Mouse (Mus musculus) embryonic stem cell, embryonic (primary cell): ENCODE results near the gene Heatr6.

Experiments used
- CTCF ChIA-PET, 4 experiments: fragments of 300-600 bp in 2 of 4; fragments of 350-600 bp in 2 of 4; sonication (Branson Sonifier 250); formaldehyde crosslinking; loops; one replicate each; lab custom pipeline; 2022; ENCODE audit warnings: inconsistent platforms in 2 of 4; lab: Charles Lee
- POLR2A ChIA-PET, 4 experiments: fragments of 300-600 bp in 2 of 4; fragments of 350-600 bp in 2 of 4; sonication (Branson Sonifier 250); formaldehyde crosslinking; loops; one replicate each; lab custom pipeline; 2022; ENCODE audit warnings: antibody characterized with exemption in 4 of 4, inconsistent platforms in 1 of 4; lab: Charles Lee

Gene Heatr6

DNA sequence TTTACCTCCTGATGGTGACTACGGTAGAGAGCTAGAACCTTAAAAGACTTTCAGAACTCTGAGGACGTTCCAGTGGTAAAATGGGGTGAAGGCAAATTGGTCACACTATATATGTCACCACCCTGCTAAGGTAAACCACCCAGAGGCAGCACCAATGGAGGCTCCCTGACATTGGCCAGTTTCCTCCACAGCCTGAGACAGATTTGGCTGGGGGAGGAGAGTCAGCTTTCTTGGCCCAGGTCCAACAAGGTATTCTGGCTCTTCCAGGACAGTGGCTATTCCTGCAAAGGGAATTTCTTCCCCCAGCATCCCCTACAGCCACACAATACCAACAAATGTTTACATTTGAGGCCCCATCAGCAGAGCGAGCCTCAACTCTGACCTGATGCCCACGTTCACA lies 64.5 kb downstream of the Heatr6 start:
- ChIA-PET CTCF (interaction anchor here in 1 of 4 experiments (0.7 kb wide), 1 partner anchor 14 kb away, joined by 3 read pairs; no protein-coding TSS in a partner anchor), POLR2A (no interaction called here)

DNA sequence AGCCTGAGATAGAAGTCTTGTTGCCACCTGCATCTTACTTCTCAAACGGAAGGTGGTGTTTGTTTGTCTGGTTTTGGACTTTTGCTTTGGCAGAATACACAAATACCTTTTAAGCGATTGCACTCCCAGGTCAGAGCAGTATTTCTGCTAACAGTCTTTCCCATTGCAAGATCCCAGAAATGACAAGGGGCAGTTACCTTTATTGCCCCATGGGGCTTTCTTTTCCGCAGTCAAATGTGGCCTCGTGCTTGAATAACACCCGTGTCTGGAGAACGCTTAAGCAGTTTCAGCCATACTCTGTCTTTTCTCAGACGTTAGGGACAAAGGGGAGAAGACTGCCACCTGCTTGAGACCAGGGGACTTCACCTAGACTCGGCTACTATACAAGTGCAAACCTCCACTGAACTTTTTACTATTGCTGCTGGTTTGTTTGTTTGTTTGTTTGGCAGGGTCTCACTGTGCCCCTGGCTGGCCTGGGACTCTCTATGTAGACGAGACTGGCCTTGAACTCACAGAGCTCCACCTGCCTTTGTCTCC lies 65.2 kb downstream of the Heatr6 start:
- POLR2A ChIA-PET: interaction anchor here in 1 of 4 experiments (0.6 kb wide), 2 partner anchors 182 to 295 kb away, joined by 3 read pairs; no protein-coding TSS in a partner anchor
- CTCF ChIA-PET: interaction anchor here in 1 of 4 experiments (1.2 kb wide), 1 partner anchor 108 kb away, joined by 3 read pairs; no protein-coding TSS in a partner anchor

DNA sequence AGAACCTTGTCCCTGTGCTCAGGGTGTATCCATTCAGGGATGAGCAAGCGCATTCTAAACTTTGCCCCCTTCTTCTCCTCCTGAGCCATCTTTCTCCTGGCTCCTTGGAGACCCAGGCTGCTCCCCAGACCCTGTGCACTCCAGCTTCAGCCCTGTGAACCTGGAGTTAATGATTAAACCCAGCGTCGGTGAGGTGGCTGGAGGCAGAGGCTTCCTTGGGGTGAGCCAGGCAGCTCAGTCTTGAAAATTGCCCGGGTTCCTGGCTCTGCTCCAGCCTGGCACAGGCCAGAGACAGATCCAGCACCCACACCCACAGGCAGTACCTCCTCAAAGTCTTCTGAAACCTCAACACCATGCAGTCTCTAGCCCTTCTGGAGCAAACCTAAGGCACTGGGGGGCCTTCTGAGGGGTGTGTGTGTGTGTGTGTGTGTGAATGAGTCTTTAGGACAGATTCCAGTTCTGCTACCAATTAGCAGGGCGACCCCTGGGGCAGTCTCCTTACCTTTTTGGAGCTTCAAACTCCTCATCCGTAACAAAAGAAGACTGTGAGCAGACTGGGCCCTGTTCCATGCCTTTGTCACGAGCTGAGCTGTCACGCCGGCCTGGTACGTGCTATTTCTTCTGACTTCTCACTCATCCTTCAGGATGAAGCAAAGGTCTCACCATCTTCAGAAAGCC lies 66.4 kb downstream of the Heatr6 start:
- ChIA-PET POLR2A (interaction anchor here in 2 of 4 experiments (0.7 to 0.9 kb wide), 2 partner anchors 15 to 106 kb away, joined by 3 read pairs; no protein-coding TSS in a partner anchor), CTCF (interaction anchor here in 1 of 4 experiments (0.6 to 1.2 kb wide), 2 partner anchors 107 to 473 kb away, joined by 3 read pairs; no protein-coding TSS in a partner anchor)

DNA sequence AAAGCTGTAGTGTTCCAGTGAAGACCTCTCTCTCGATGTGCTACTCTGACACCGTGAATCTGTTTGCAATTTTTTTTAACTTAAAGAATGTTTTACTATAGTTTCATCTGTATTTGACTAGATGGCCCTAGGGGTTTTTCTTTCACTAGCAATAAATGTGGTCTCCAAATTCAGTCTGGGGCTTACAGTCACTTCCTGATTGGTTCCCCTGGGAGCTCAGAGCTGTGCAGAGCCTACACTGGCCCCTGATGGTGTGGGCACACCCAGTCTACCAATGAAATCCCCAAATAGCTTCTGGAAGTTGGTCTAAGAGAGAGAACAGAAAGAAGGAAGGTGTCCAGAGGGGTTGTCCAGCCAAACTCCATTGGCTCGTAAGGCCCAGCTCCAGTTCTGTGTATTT lies 72.6 kb downstream of the Heatr6 start:
- ChIA-PET POLR2A (interaction anchor here in 1 of 4 experiments (1.1 to 2.5 kb wide), 2 partner anchors 10 to 11 kb away, joined by 3 to 5 read pairs; no protein-coding TSS in a partner anchor), CTCF (interaction anchor here in 1 of 4 experiments (0.5 kb wide), 1 partner anchor 25 kb away, joined by 4 read pairs; no protein-coding TSS in a partner anchor)

DNA sequence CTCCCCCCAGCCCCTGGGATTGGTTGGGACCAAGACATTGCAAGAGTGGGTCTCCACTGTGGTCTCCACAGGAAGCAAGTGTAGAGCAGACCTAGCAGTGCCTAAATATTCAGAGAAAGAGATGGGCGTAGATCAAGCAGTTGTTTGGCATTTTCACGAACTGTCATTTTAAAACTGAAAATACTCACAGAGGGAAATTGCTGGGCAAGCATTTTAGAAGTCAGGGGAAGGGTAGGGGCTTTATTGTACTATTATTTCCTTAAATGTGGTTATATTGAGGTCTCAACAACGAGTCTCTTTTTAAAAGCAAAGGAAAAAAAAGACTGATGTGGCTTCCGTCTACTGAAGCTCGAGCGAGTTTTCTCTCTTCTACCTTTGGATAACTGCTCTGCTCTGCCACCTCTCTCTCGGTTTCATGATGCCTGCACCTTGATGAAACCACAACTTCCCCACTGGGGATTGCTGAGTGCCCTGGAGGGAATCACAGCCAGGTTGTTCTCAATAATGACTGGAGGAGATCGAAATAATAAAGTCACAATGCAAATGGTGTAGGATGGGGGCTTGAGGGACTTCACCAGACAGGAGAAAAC lies 75.2 kb downstream of the Heatr6 start:
- CTCF ChIA-PET: no interaction called here
- POLR2A ChIA-PET: interaction anchor here in 1 of 4 experiments (0.7 kb wide), 1 partner anchor 42 kb away, joined by 3 read pairs; no protein-coding TSS in a partner anchor

DNA sequence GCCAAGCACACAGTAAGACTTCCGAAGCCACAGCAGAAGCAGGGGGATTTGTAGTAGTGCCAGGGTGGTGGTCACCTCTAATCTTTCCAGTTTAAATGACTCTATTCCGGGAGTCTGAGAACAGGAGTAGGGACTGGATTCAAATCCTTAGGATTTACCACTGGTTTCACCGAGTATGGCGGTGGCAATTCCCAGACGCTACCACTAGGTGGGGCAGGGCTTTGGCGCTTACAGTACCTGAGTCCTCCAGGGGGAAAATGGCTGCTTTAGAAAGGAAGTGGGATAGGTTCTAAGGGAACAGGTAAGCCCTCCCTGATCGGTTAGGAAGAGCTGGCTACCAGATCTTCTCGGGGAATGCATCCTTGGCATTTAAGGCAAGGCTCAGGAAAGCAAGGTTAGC lies 78.9 kb downstream of the Heatr6 start:
- ChIA-PET POLR2A (interaction anchor here in 2 of 4 experiments (0.5 to 1.4 kb wide), 5 partner anchors 10 to 109 kb away, joined by 3 to 4 read pairs (median 4); partner anchors contain the start of gene Ddx52 (in 1 of the 2)), CTCF (interaction anchor here (0.7 to 1.8 kb wide), 10 partner anchors 18 to 1331 kb away, joined by 3 to 12 read pairs (median 4); partner anchors contain the start of gene Hnf1b (in 1 of the 4))
